ENCODE assay signal across 9 mouse cellular contexts in the genomic region with DNA sequence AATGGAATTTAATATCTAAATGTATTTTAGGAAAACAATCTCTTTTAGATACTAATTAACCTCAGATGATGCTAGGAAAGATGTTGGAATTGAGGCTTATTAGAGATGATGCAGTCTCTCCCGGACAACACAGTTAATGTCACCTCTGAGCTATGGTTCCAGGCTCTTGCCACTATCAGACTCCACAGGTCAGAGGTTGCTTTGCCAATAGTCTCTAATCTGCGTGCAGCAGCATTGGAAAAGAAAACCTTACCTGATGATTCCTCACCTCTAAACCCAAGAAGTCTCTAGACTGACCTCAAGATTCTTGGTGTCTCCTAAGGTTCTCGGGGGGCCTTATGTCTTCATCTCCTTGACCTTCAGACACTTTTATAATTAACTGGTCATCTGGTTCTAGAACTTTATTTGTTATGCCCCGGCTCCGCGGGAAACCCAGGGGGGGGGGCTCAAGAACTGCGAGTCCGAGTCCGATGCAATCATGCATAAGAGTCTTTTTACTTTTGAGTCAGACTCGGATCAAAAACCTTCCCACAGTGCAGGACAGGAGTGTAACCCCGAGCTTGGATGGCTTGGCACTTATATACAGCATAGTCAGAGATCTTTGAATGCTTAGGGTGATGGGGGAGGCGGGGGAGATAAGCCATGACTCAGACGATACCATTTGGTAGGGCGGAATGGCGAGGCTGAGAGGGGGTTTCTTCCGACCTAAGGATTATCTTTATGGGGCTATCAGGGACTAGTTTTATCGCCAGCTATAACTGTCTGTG.
A peak's percentile ranks its signal among the peaks of the same experiment; 100 is the strongest.
DNase-seq lines count a peak whose midpoint lies in the region; ATAC-seq and TF ChIP-seq lines count a peak whose summit lies in the region.
"Had no signal": no experiment of that assay in that cellular context is flagged by ENCODE, and none has a peak within 500 bp of the region (broad histone marks: within the 10 kb centered on the region; RNA-seq: fewer than 3 reads in every experiment).

No protein-coding gene starts in this region.

- no peaks in the 10 kb centered on the region for H3K36me3 ChIP-seq in lung, postnatal 0 days (ENCODE audit: insufficient read depth, low read length)
- no peaks in the 10 kb centered on the region for H3K36me3 ChIP-seq in liver, embryonic 12.5 days
- no peaks in the 10 kb centered on the region for H3K36me3 ChIP-seq in stomach, embryonic 15.5 days

- peaks cover 2% of the 10 kb centered on the region; the same call in 1 of the 2 replicates for H3K4me1 ChIP-seq in lung, postnatal 0 days (ENCODE audit: insufficient read depth, low read depth, low read length)
- peaks cover 21% of the 10 kb centered on the region for H3K4me1 ChIP-seq in liver, embryonic 12.5 days
- H3K4me1 ChIP-seq in stomach, embryonic 15.5 days: no peaks in the 10 kb centered on the region

- no peak overlapping the region for H3K4me3 ChIP-seq in lung, postnatal 0 days (ENCODE audit: low read depth, low read length)
- H3K4me3 ChIP-seq in liver, embryonic 12.5 days: peak overlapping the region; percentile 26
- H3K4me3 ChIP-seq in stomach, embryonic 15.5 days (replicated peaks): 0 out of 2 replicates have a peak overlapping the region, but pooled peaks have one; percentile 13

- peak overlapping the region; percentile 33 for H3K4me2 ChIP-seq in lung, postnatal 0 days (replicated peaks; ENCODE audit: low read depth, low read length)
- H3K4me2 ChIP-seq in liver, embryonic 12.5 days: peak overlapping the region; percentile 62
- H3K4me2 ChIP-seq in stomach, embryonic 15.5 days: peak overlapping the region; percentile 44

- ATAC-seq in lung, postnatal 0 days: no peak
- ATAC-seq in liver, embryonic 12.5 days: peak; percentile 89
- peak; percentile 35; the same call in 1 of the 2 replicates for ATAC-seq in stomach, embryonic 15.5 days (ENCODE audit: insufficient read depth, low FRiP score, low read depth)

- no peaks in the 10 kb centered on the region for H3K27me3 ChIP-seq in lung, postnatal 0 days (replicated peaks; ENCODE audit: insufficient read depth, low read length)
- peaks cover 50% of the 10 kb centered on the region for H3K27me3 ChIP-seq in liver, embryonic 12.5 days (replicated peaks)
- no peaks in the 10 kb centered on the region for H3K27me3 ChIP-seq in stomach, embryonic 15.5 days (replicated peaks)

- no peak for TF ChIP-seq CTCF in lung, postnatal 0 days (IDR thresholded peaks at IDR 0.05)

- DNase-seq in embryo, embryonic 10.5 days (ENCODE audit: low spot score): peak; percentile 36
- no peak for DNase-seq in embryo, embryonic 9.5 days (ENCODE audit: extremely low spot score)
- DNase-seq in lung, postnatal 0 days (ENCODE audit: low spot score): no peak
- DNase-seq in lung, postnatal 14 days: no peak
- DNase-seq in gastrocnemius, postnatal 36 days: no peak
- no peak for DNase-seq in cerebellum, adult 11-12 months
- DNase-seq: layer of hippocampus, adult 9-11 months had no signal

- no peak overlapping the region for H3K27ac ChIP-seq in lung, postnatal 0 days (ENCODE audit: low read length)
- H3K27ac ChIP-seq in liver, embryonic 12.5 days: no peak overlapping the region; the same call in 1 of the 2 replicates
- no peak overlapping the region for H3K27ac ChIP-seq in stomach, embryonic 15.5 days

- intact Hi-C loops in gastrocnemius, postnatal 36 days (cut with DNase I): no loop called here

- no peak overlapping the region for H3K9ac ChIP-seq in lung, postnatal 0 days (replicated peaks; ENCODE audit: low read depth)
- H3K9ac ChIP-seq in liver, embryonic 12.5 days: peak overlapping the region; percentile 62
- no peak overlapping the region for H3K9ac ChIP-seq in stomach, embryonic 15.5 days

- no peak for TF ChIP-seq EP300 in lung, postnatal 0 days (IDR thresholded peaks at IDR 0.05)

- no peaks in the 10 kb centered on the region for H3K9me3 ChIP-seq in lung, postnatal 0 days (ENCODE audit: low read length)
- no peaks in the 10 kb centered on the region for H3K9me3 ChIP-seq in liver, embryonic 12.5 days (replicated peaks)
- no peaks in the 10 kb centered on the region for H3K9me3 ChIP-seq in stomach, embryonic 15.5 days

- WGBS in lung, postnatal 0 days: 15% methylated on average over 17 of the region's 17 CpGs
- 12% methylated on average over 17 of the region's 17 CpGs for WGBS in liver, embryonic 12.5 days (ENCODE audit: insufficient replicate concordance)
- WGBS in stomach, embryonic 15.5 days: 11% methylated on average over 17 of the region's 17 CpGs
